Mouse (Mus musculus): Measurements from ENCODE around the gene Klhl36.

DNA sequence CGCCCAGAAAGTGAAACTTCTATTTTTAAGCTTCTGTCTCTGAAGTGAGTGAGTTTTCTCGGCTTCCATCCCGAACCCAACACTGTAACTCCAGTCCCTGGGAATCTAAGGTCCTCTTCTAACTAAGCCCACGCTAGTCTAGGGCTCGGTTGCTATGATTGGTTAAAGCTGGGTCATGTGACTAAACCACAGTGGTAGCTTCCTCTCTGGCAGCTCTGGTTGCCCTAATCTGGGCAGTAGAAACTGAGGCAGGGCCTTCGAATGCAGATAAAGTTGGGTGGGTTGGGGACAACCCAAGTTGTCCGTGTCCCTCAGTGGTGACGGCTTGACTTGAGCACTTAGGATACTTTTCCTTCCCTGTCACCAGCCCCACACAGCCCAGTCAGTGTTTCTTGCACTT, 8.5 kb upstream of the Klhl36 start:
- no peak for TF ChIP-seq CTCF (IDR thresholded peaks at IDR 0.05; ENCODE audit: low read depth, low read length)
- TF ChIP-seq POLR2A (IDR thresholded peaks at IDR 0.05; ENCODE audit: extremely low read depth, insufficient read depth, low read length) = no peak

Measured in liver, adult 2 months (tissue).